Mouse (Mus musculus) limb, embryonic 10.5 days (tissue): ENCODE results near the gene Zfp52. TPM values are rescaled to one million over a fixed set of nuclear protein-coding genes. Genes with fewer than 3 reads are reported as not detected.
A peak's percentile ranks its signal among the peaks of the same experiment; 100 is the strongest.

Experiments used
- DNase-seq: peaks from one replicate; pipeline ENCODE4 v3.0.0-alpha.2; 2017; ENCODE audit warnings: low spot score
- H3K27ac ChIP-seq: fragments of 300-500 bp; sonication (generic); 2 replicates; pipeline ENCODE4 v1.5.1; 2016; ENCODE audit warnings: mild to moderate bottlenecking
- H3K27me3 ChIP-seq: fragments of 300-500 bp; sonication (generic); 2 replicates; pipeline ENCODE4 v1.6.1; 2016; ENCODE audit warnings: low read depth, mild to moderate bottlenecking; ENCODE audit not compliant: poor library complexity, severe bottlenecking
- H3K36me3 ChIP-seq: fragments of 300-500 bp; sonication (generic); 2 replicates; pipeline ENCODE4 v1.6.1; 2016; ENCODE audit warnings: mild to moderate bottlenecking, moderate library complexity
- H3K4me1 ChIP-seq: fragments of 300-500 bp; sonication (generic); 2 replicates; pipeline ENCODE4 v1.6.1; 2016
- H3K4me3 ChIP-seq: fragments of 300-500 bp; sonication (generic); 2 replicates; pipeline ENCODE4 v1.5.1; 2016; ENCODE audit warnings: mild to moderate bottlenecking, moderate library complexity
- H3K9me3 ChIP-seq: fragments of 300-500 bp; sonication (generic); replicated peaks from 2 replicates; pipeline ENCODE4 v1.6.1; 2016; ENCODE audit warnings: mild to moderate bottlenecking
- WGBS: fragments of 180-500 bp; shearing (Covaris S2); methylation state at CpG from one replicate; pipeline ENCODE4 v1.1.7; 2016; 5-methylcytosine and 5-hydroxymethylcytosine counted together
- polyA plus RNA-seq: library from polyadenylated mRNA; unstranded; fragments of >200 nt; fragmentation: Nextera tagmentation; extraction: Ambion mirVana; gene quantifications from 2 replicates; pipeline ENCODE4 v1.2.1, GENCODE M21; 2016

Gene Zfp52
- polyA plus RNA-seq, 1 experiment from 2014 or later = 2.6 TPM

- no peak for DNase-seq
- 73% methylated on average over 5 of the region's 5 CpGs for WGBS
- Histone ChIP-seq H3K9me3 (no peaks in the 10 kb centered on the region), H3K4me1 (peaks cover 25% of the 10 kb centered on the region), H3K36me3 (no peaks in the 10 kb centered on the region), H3K4me3 (no peak overlapping the region), H3K27me3 (no peaks in the 10 kb centered on the region), H3K27ac (no peak overlapping the region)
Observed at GRCm38 (mm10) chr17:21530645-21531330, 4.6 kb upstream of the Zfp52 start.

GRCm38 (mm10) chr17:21531621-21532020, 3.7 kb upstream of the Zfp52 start:
- H3K4me3 ChIP-seq = peak overlapping the region; percentile 65
- WGBS = 82% methylated on average over 5 of the region's 5 CpGs
- DNase-seq = no peak
- peak overlapping the region; percentile 92 for H3K27ac ChIP-seq
- peaks cover 26% of the 10 kb centered on the region for H3K4me1 ChIP-seq
- no peaks in the 10 kb centered on the region for H3K9me3 ChIP-seq
- no peaks in the 10 kb centered on the region for H3K36me3 ChIP-seq
- no peaks in the 10 kb centered on the region for H3K27me3 ChIP-seq

DNA sequence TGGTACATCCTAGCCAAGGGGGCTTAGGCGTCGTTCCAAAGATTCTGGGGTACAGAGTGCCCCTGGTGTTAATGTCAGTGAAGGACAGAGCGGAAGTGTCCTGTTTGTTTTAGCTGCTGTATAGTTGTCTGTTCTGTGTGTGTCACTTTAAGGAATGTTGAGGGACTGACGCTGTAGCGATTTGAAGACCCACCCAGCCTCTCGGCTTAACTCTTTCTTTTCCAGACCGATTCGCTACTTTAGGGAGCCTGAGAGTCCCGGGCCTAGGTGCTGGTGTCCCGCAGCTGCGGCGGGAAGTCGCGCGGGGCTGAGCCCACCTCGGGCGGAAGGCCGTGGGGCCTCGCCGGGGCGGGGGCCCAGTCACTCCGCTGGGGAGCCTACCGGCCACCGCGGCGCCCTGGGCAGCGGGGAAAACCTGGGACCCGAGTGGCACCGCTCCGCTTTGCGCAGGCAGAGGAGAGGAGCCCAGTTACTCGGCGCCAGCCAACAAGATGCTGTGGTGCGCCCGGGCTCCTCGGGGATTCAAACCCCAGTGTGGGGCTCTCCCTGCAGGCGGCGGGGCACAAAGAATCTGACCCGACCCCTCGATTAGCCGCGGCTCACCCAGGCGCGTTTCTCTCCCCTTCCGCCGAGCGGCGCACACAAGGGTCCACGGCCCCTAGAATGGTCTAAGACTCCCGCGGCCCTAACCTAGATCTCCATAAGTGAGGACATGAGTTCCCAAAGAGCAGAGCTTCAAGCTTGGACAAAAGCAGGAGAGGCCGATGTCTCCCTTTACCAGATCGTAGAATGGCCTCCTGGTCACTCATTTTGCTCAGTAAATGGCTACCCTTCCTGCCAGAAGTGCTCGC, 3.0 kb upstream of the Zfp52 start:
- H3K4me1 ChIP-seq = peaks cover 26% of the 10 kb centered on the region
- no peaks in the 10 kb centered on the region for H3K9me3 ChIP-seq
- H3K36me3 ChIP-seq = no peaks in the 10 kb centered on the region
- no peaks in the 10 kb centered on the region for H3K27me3 ChIP-seq
- DNase-seq = peak; percentile 79
- peak overlapping the region; percentile 65 for H3K4me3 ChIP-seq
- 1% methylated on average over 54 of the region's 54 CpGs for WGBS
- H3K27ac ChIP-seq = peak overlapping the region; percentile 92

DNA sequence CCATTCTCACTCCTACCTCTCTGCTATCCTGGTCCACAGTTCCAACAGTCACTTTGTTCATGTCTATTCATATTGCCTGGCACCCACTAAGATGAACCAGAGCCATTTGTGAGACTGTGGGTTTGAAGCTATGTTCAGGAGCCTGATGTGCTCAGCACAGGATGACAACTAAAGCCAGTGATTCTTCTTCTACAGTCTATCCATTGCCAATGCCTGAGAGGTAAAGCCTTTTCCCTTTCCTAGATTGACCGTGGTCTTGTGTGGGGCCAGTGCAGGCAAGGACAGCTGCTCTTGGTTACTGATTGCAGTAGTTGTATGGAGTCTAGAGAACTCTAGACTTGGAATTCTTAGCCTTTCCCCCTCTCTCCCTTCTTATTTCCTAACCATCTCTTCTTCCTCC, 1.4 kb upstream of the Zfp52 start:
- Histone ChIP-seq H3K9me3 (no peaks in the 10 kb centered on the region), H3K4me1 (peaks cover 26% of the 10 kb centered on the region), H3K36me3 (no peaks in the 10 kb centered on the region), H3K4me3 (no peak overlapping the region), H3K27me3 (no peaks in the 10 kb centered on the region), H3K27ac (no peak overlapping the region)
- DNase-seq = no peak
- 89% methylated on average over 1 of the region's 1 CpGs for WGBS

GRCm38 (mm10) chr17:21534460-21535095, 761 bp upstream of the Zfp52 start:
- WGBS = 24% methylated on average over 4 of the region's 4 CpGs
- no peaks in the 10 kb centered on the region for H3K36me3 ChIP-seq
- no peaks in the 10 kb centered on the region for H3K9me3 ChIP-seq
- peaks cover 26% of the 10 kb centered on the region for H3K4me1 ChIP-seq
- no peaks in the 10 kb centered on the region for H3K27me3 ChIP-seq
- no peak for DNase-seq
- no peak overlapping the region for H3K4me3 ChIP-seq
- H3K27ac ChIP-seq = peak overlapping the region; percentile 75; the same call in 1 of the 2 replicates

DNA sequence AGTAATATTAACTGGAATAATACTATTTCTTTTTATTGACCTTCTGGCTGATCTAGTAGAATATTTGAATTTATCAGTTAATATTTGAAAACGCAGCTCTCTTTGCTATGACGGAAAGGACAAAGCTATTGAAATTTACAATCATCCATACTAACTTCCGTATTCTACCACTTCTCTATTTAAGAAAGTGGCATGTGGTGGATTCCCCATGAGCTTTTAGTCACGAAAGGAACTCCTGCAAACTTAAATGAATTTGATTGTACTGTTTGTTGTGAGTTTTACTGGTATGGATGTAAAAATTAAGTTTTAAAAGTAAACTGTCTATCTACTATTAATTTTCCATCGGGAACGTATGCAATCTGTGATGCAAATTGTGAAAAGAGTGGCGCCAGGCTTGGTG, 757 bp downstream of the Zfp52 start:
- H3K27ac ChIP-seq = no peak overlapping the region
- peaks cover 26% of the 10 kb centered on the region for H3K4me1 ChIP-seq
- no peak for DNase-seq
- no peaks in the 10 kb centered on the region for H3K9me3 ChIP-seq
- 39% methylated on average over 7 of the region's 7 CpGs for WGBS
- peak overlapping the region; percentile 58 for H3K4me3 ChIP-seq
- no peaks in the 10 kb centered on the region for H3K27me3 ChIP-seq
- H3K36me3 ChIP-seq = no peaks in the 10 kb centered on the region

DNA sequence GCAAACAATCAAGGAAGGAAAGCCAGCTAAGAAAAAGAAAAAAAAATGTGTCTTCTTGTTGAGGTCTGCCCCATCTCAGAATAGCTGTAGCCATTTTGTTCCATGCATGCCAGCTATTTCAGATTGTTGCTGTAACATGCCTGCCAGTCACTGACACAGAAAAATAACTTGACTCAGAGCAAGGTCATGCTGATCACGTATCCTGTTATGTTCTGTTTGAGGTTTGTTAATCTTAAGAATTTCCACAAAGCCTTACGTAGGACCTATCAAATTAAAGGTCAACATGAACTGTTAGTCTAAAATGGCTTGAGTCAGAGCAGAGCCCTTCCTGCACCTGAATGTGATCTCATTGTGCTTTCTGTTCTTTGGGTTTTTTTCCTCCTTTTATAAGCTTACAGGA, 1.3 kb downstream of the Zfp52 start:
- no peak for DNase-seq
- Histone ChIP-seq H3K27ac (no peak overlapping the region), H3K4me1 (peaks cover 22% of the 10 kb centered on the region), H3K9me3 (no peaks in the 10 kb centered on the region), H3K27me3 (no peaks in the 10 kb centered on the region), H3K36me3 (no peaks in the 10 kb centered on the region), H3K4me3 (no peak overlapping the region)
- WGBS = 85% methylated on average over 2 of the region's 2 CpGs

- Histone ChIP-seq H3K4me1 (no peaks in the 10 kb centered on the region), H3K27ac (no peak overlapping the region), H3K27me3 (no peaks in the 10 kb centered on the region), H3K4me3 (no peak overlapping the region), H3K36me3 (peaks cover 12% of the 10 kb centered on the region; the same call in 1 of the 2 replicates), H3K9me3 (no peaks in the 10 kb centered on the region)
- 85% methylated on average over 2 of the region's 2 CpGs for WGBS
- no peak for DNase-seq
Observed at GRCm38 (mm10) chr17:21557831-21558230, 22.5 kb downstream of the Zfp52 start.

GRCm38 (mm10) chr17:21566220-21566619, 30.9 kb downstream of the Zfp52 start:
- WGBS = 20% methylated on average over 5 of the region's 5 CpGs
- DNase-seq = no peak
- H3K4me3 ChIP-seq = peak overlapping the region; percentile 72

GRCm38 (mm10) chr17:21566728-21567349, 31.5 kb downstream of the Zfp52 start, which contains the start of gene Zfp948:
TSS of gene Zfp948 (plus strand) at chr17:21567008.
- H3K9me3 ChIP-seq = no peaks in the 10 kb centered on the region
- H3K4me1 ChIP-seq = peaks cover 8% of the 10 kb centered on the region; the same call in 1 of the 2 replicates
- under 1% methylated on average over 29 of the region's 29 CpGs for WGBS
- no peaks in the 10 kb centered on the region for H3K27me3 ChIP-seq
- H3K27ac ChIP-seq = peak within 1 kb of the TSS; percentile 94
- H3K36me3 ChIP-seq = 0 out of 2 replicates have a peak, but pooled peaks cover 10% of the 10 kb centered on the region
- peak; percentile 85 for DNase-seq
- peak within 1 kb of the TSS; percentile 72 for H3K4me3 ChIP-seq

More at GRCm38 (mm10) chr17:21566220-21566619, 30.9 kb downstream of the Zfp52 start:
- H3K36me3 ChIP-seq = 0 out of 2 replicates have a peak, but pooled peaks cover 8% of the 10 kb centered on the region
- H3K4me1 ChIP-seq = peaks cover 8% of the 10 kb centered on the region; the same call in 1 of the 2 replicates
- H3K9me3 ChIP-seq = no peaks in the 10 kb centered on the region
- peak overlapping the region; percentile 94 for H3K27ac ChIP-seq
- no peaks in the 10 kb centered on the region for H3K27me3 ChIP-seq

GRCm38 (mm10) chr17:21567696-21568095, 32.4 kb downstream of the Zfp52 start:
- WGBS = 59% methylated on average over 1 of the region's 1 CpGs
- H3K4me1 ChIP-seq = peaks cover 8% of the 10 kb centered on the region; the same call in 1 of the 2 replicates
- H3K27ac ChIP-seq = peak overlapping the region; percentile 94; the same call in 1 of the 2 replicates
- peak; percentile 35 for DNase-seq
- H3K36me3 ChIP-seq = peaks cover 14% of the 10 kb centered on the region
- peak overlapping the region; percentile 72 for H3K4me3 ChIP-seq
- no peaks in the 10 kb centered on the region for H3K9me3 ChIP-seq
- H3K27me3 ChIP-seq = no peaks in the 10 kb centered on the region

- DNase-seq = no peak
- Histone ChIP-seq H3K36me3 (peaks cover 70% of the 10 kb centered on the region), H3K4me3 (no peak overlapping the region), H3K27me3 (no peaks in the 10 kb centered on the region), H3K9me3 (no peaks in the 10 kb centered on the region), H3K4me1 (no peaks in the 10 kb centered on the region), H3K27ac (no peak overlapping the region)
- WGBS = 88% methylated on average over 1 of the region's 1 CpGs
Observed at GRCm38 (mm10) chr17:21579080-21579479, 43.7 kb downstream of the Zfp52 start.
